Mouse (Mus musculus): ENCODE data around the gene Rrp1.

DNA sequence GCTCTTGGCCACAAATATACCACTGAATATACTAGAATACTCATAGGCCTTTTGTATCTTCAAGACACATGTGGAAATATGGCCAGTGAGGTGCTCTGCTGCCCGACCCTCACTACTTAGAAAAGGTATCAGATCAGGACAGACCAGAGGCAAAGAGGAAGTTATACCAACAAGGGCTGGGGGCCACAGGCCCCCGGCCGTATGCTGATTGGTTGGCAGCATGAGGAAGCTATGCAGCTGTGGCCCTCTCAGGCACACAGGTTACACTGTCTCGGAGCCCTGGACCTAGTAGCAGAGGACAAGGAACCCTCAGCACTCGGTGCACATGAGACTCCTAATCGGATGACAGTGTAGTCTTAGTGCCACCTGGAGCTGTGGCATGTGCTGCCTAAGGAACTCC, 6.7 kb downstream of the Rrp1 start:
- TF ChIP-seq CTCF (IDR thresholded peaks at IDR 0.05; ENCODE audit: low read depth, low read length): no peak
- TF ChIP-seq POLR2A (IDR thresholded peaks at IDR 0.05; ENCODE audit: borderline replicate concordance, low read depth, low read length): no peak
